Mouse (Mus musculus): ENCODE results near the gene Ampd2.
A peak's percentile ranks its signal among the peaks of the same experiment; 100 is the strongest.

The Ampd2 gene

GRCm38 (mm10) chr3:108094976-108095760 is 8.7 kb upstream of the Ampd2 start:
- no peak for DNase-seq (ENCODE audit: low read depth, low spot score)

GRCm38 (mm10) chr3:108094146-108094545 is 7.7 kb upstream of the Ampd2 start:
- DNase-seq (ENCODE audit: low read depth, low spot score), result no peak

GRCm38 (mm10) chr3:108093306-108093705 is 6.9 kb upstream of the Ampd2 start:
- DNase-seq (ENCODE audit: low read depth, low spot score), result no peak

- DNase-seq (ENCODE audit: low read depth, low spot score), result no peak
Measured at GRCm38 (mm10) chr3:108092536-108093115, 6.2 kb upstream of the Ampd2 start, which contains the start of gene Gnat2. Gene Gnat2, plus strand, starts transcription at chr3:108092789.

- no peak for DNase-seq (ENCODE audit: low read depth, low spot score)
Measured at GRCm38 (mm10) chr3:108092030-108092429, 5.6 kb upstream of the Ampd2 start.

GRCm38 (mm10) chr3:108090561-108090960 is 4.1 kb upstream of the Ampd2 start:
- no peak for DNase-seq (ENCODE audit: low read depth, low spot score)

GRCm38 (mm10) chr3:108089916-108090315 is 3.5 kb upstream of the Ampd2 start:
- no peak for DNase-seq (ENCODE audit: low read depth, low spot score)

- DNase-seq (ENCODE audit: low read depth, low spot score), result no peak
Measured at GRCm38 (mm10) chr3:108088842-108089380, 2.5 kb upstream of the Ampd2 start.

GRCm38 (mm10) chr3:108087329-108087728 is 878 bp upstream of the Ampd2 start:
- DNase-seq (ENCODE audit: low read depth, low spot score), result no peak

- DNase-seq (ENCODE audit: low read depth, low spot score), result peak; percentile 82
Measured at GRCm38 (mm10) chr3:108085721-108086469, 556 bp downstream of the Ampd2 start.

- peak; percentile 84 for DNase-seq (ENCODE audit: low read depth, low spot score)
Measured at GRCm38 (mm10) chr3:108085281-108085720, 1.1 kb downstream of the Ampd2 start.

GRCm38 (mm10) chr3:108084767-108085270 is 1.6 kb downstream of the Ampd2 start:
- no peak for DNase-seq (ENCODE audit: low read depth, low spot score)

GRCm38 (mm10) chr3:108083904-108084407 is 2.5 kb downstream of the Ampd2 start:
- no peak for DNase-seq (ENCODE audit: low read depth, low spot score)

GRCm38 (mm10) chr3:108083161-108083560 is 3.3 kb downstream of the Ampd2 start:
- no peak for DNase-seq (ENCODE audit: low read depth, low spot score)

- no peak for DNase-seq (ENCODE audit: low read depth, low spot score)
Measured at GRCm38 (mm10) chr3:108082251-108082875, 4.1 kb downstream of the Ampd2 start.

- no peak for DNase-seq (ENCODE audit: low read depth, low spot score)
Measured at GRCm38 (mm10) chr3:108081681-108082080, 4.8 kb downstream of the Ampd2 start.

- DNase-seq (ENCODE audit: low read depth, low spot score), result no peak
Measured at GRCm38 (mm10) chr3:108076836-108077235, 9.6 kb downstream of the Ampd2 start.

- DNase-seq (ENCODE audit: low read depth, low spot score), result no peak
Measured at GRCm38 (mm10) chr3:108072983-108073569, 13.4 kb downstream of the Ampd2 start.

- DNase-seq (ENCODE audit: low read depth, low spot score), result peak; percentile 57
Measured at GRCm38 (mm10) chr3:108070295-108071293, 15.9 kb downstream of the Ampd2 start.
